Mouse (Mus musculus) kidney, postnatal 14 days (tissue): ENCODE measurements around the gene Med7.

ENCODE experiments used
- DNase-seq: peaks from one replicate; pipeline ENCODE4 v3.0.0; 2022; ENCODE audit warnings: mixed read lengths

Gene Med7

DNA sequence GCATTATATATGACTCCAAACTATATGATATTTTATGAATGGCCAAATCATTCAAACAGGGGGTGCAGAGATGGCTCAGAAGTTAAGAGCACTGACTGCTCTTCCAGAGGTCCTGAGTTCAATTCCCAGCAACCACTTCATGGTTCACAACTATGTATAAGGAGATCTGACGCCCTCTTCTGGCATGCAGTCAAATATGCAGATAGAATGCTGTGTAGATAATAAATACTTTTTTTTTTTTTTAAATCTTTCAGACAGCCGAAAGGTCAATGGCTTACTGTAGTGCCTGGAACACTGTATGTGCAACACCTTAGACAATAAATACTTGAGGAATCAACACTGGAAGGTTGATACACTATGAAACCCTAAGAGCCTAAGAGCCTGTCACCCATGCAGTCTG, 6.6 kb upstream of the Med7 start:
- no peak for DNase-seq

GRCm38 (mm10) chr11:46431129-46431528, 5.6 kb upstream of the Med7 start:
- DNase-seq = peak; percentile 76

GRCm38 (mm10) chr11:46435363-46435762, 1.4 kb upstream of the Med7 start:
- DNase-seq = no peak

DNA sequence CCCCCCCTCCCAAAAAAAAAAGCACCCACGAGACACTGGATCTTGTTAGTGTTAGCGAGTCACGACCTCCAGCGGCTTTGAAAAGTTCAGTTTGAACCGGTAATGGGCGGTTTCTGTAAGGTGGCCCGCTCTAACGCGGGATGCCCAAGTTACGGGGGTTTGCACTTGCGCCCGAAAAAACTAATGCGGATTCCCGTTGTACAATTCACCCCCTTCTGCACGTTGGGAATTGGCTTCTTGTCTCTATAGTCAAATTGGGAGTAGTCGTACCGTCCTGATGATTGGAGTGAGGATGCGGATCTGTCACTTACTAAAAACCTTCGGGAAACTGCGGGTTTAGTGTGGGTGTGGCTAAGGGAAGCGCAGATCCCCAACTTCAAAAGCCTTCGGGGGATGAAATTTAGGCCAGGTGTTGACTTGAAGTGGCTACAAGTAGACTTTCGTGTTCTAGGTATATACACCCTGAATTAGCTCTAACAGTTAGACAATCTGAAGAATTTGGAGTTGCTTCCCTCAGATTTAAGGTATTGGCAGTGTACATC, 805 bp downstream of the Med7 start:
- no peak for DNase-seq

GRCm38 (mm10) chr11:46439005-46439543, 2.3 kb downstream of the Med7 start:
- no peak for DNase-seq

GRCm38 (mm10) chr11:46441774-46442173, 5.0 kb downstream of the Med7 start:
- no peak for DNase-seq

DNA sequence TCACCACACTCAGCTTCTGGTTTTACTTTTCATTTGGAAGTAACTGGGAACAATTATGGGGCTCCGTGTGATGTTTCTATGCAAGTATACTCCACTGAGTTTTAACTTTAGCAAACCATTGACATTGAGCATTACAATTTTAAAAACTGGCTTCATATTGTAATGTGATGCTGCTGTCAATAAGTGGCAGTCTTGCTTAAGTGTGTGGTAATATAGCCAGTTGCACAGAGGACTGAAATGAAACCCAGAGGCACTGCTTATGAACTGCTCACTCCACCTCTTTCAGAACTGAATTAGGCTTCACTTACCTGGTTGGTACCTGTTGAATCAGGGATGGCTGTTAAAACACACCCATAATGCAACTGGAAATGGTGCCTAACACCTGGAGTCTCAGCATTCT, 6.4 kb downstream of the Med7 start:
- no peak for DNase-seq

- DNase-seq = no peak
Measured at GRCm38 (mm10) chr11:46443979-46444378, 7.3 kb downstream of the Med7 start.

DNA sequence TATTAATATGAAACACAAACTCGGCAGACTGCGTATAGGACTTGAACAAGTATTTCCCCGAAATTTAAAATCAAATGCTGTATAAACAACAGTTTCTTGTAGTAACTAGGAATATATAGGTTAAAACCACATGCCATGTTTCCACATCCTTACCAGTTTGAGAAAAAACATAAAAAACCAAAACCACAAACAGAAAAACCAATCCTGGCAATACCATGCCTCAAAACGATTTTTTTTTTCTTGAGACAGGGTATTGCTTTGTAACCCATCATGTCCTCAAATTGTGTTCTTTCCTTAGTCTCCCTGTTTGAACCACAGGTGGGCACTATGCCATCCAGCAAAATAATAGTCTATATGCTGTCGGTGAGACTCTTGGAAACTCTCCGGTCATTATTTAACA, 9.4 kb downstream of the Med7 start:
- no peak for DNase-seq

GRCm38 (mm10) chr11:46447644-46448484, 11.1 kb downstream of the Med7 start:
- DNase-seq = no peak

GRCm38 (mm10) chr11:46449461-46450080, 12.8 kb downstream of the Med7 start:
- no peak for DNase-seq

DNA sequence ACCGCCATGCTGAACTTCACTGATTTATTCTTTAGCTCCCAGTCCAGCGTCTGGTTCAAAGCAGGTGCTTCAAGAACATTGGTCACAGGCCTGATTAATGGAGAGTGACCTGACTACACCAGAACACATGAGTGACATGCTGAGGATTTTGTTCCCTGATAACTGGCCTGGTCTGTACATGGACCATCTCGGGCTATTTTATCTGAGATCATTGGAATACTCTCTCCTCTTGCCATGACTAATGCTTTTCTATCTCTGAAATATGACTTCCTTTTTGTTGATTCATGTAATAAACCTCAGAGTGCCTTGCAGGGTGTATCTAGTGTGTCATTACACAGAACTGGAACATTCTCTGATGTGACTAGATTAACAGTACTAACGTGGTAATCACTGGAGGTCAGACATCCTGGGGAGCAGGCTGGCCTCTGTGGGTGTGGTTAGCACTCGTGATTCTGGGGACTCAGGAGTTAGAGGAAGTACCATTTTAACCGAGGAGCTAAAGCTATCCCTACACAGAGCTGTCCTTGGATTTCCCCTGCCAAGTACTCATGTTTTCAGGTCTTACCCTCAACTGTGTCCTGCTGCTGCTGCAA, 17.8 kb downstream of the Med7 start, which contains the start of gene Havcr2:
Havcr2 (plus strand) TSS at position 483 of the 593 bp plus-strand sequence.
- DNase-seq = no peak

- DNase-seq = no peak
Measured at GRCm38 (mm10) chr11:46459960-46460359, 23.2 kb downstream of the Med7 start.

- DNase-seq = no peak
Measured at GRCm38 (mm10) chr11:46461362-46461761, 24.6 kb downstream of the Med7 start.

GRCm38 (mm10) chr11:46461931-46462330, 25.2 kb downstream of the Med7 start:
- no peak for DNase-seq

- no peak for DNase-seq
Measured at GRCm38 (mm10) chr11:46466878-46467277, 30.2 kb downstream of the Med7 start.

DNA sequence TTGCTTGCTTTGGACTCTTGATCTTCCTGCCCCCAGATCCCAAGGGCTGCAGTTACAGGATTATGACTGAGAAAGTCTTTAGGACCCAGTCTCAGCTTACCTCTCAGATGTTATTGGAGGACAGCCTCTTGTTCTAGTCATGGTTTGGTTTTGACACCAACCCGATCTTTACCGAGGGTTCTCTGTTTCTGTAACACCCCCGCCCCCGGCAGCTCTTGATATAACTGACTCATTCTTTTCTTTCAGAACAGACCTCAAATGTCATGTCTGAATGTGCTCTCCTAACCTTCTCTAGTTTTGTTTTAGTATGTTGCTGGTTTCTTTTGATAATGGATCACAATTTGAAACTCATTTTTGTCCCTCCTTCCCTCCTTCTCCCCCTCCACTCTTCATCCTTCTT, 37.5 kb downstream of the Med7 start:
- no peak for DNase-seq

GRCm38 (mm10) chr11:46479311-46479710, 42.6 kb downstream of the Med7 start:
- DNase-seq = no peak

DNA sequence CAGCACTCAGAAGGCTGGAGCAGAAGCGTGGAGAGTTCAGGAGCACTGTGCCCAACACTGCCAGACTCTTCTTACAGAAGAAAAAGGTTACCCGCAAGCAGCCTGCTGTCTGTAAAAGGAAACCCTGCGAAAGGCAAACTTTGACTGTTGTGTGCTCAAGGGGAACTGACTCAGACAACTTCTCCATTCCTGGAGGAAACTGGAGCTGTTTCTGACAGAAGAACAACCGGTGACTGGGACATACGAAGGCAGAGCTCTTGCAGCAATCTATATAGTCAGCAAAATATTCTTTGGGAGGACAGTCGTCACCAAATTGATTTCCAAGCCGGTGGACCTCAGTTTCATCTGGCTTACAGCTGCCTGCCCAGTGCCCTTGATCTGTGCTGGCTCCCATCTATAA, 43.8 kb downstream of the Med7 start:
- no peak for DNase-seq

- DNase-seq = no peak
Measured at GRCm38 (mm10) chr11:46488231-46488630, 51.5 kb downstream of the Med7 start.

- DNase-seq = no peak
Measured at GRCm38 (mm10) chr11:46488650-46489049, 51.9 kb downstream of the Med7 start.
